Mouse (Mus musculus) spleen, adult 2 months (tissue): ENCODE results near the gene Cobll1.

Source experiments
- CTCF ChIP-seq: fragments of 200-500 bp; IDR thresholded peaks from 2 replicates; pipeline ENCODE4 v1.5.1; 2011; ENCODE audit warnings: mild to moderate bottlenecking, inconsistent platforms; ENCODE audit not compliant: insufficient read depth, insufficient read length, insufficient replicate concordance; ENCODE audit errors: extremely low read depth
- POLR2A ChIP-seq: fragments of 200-500 bp; IDR thresholded peaks from 2 replicates; pipeline ENCODE4 v1.6.1; 2011; ENCODE audit warnings: low read depth, low read length, inconsistent platforms

- TF ChIP-seq POLR2A (no peak), CTCF (no peak)
Measured at GRCm38 (mm10) chr2:65181736-65182135, 57.5 kb downstream of the Cobll1 start.
